Mouse (Mus musculus): Measurements from ENCODE around the gene Gm28557. TPM values are rescaled to one million over a fixed set of nuclear protein-coding genes. Genes with fewer than 3 reads are reported as not detected.

Gm28557 gene
- total and polyA plus RNA-seq, 2 experiments from 2014 or later: 0.60 to 1.3 TPM

DNA sequence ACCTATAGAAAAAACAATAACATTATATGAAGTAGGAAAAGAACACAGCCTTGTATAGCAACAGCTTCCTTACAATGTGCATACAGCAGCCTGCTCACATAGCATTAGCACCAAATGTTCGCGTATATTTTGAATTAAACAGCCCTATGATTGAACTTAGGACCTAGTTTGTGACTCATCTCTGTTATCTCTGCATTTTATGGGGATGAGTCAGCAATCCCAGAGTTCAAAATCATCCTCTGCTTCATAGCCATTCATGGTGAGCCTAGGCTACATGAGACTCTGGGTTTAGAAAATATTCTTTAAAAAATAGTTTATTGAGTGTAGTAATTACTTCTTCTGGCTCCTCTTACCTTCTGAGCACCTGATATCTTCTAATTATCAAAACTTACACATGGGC is 4.9 kb upstream of the Gm28557 start:
- Histone ChIP-seq H3K4me1 (ENCODE audit: control insufficient read depth, insufficient read depth) (peaks cover 3% of the 10 kb centered on the region; the same call in 1 of the 2 replicates), H3K4me2 (ENCODE audit: low read depth, low read length) (no peak overlapping the region), H3K27ac (ENCODE audit: low read depth) (no peak overlapping the region), H3K27me3 (ENCODE audit: control insufficient read depth, insufficient read depth, low read length) (no peaks in the 10 kb centered on the region), H3K36me3 (replicated peaks; ENCODE audit: control insufficient read depth, insufficient read depth, low read length) (no peaks in the 10 kb centered on the region), H3K4me3 (ENCODE audit: low read depth, low read length) (no peak overlapping the region), H3K9me3 (replicated peaks; ENCODE audit: control insufficient read depth, low read length) (no peaks in the 10 kb centered on the region), H3K9ac (replicated peaks; ENCODE audit: low read depth, low read length) (no peak overlapping the region)
- no peak for TF ChIP-seq EP300 (IDR thresholded peaks at IDR 0.05; ENCODE audit: low read depth)
- TF ChIP-seq CTCF (IDR thresholded peaks at IDR 0.05; ENCODE audit: low read depth): no peak
- DNase-seq (ENCODE audit: low spot score) (no peak), ATAC-seq (ENCODE audit: insufficient read depth, low read depth) (no peak)
- WGBS: 71% methylated on average over 2 of the region's 2 CpGs

DNA sequence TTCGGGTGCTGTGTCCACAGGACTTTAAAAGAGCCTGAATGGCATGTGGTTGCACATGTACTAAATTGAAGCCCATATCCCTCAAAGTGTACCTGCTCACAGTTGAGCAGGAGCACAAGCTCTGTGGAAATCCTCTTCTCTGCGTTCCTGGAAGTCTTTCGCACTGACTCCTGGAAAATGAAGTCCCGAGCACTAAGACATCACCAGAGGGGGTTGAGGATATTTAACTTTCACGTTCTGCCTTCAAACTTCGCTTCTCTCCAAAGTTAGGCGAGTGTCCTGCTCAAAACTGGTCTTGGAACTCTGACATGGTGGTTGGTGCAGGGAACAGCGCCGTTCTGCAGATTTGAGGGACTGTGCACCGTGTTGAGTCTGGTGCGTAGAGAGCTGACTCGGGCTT is 3.7 kb upstream of the Gm28557 start:
- no peak overlapping the region for H3K27ac ChIP-seq (ENCODE audit: low read depth)
- peaks cover 10% of the 10 kb centered on the region for H3K4me1 ChIP-seq (ENCODE audit: control insufficient read depth, insufficient read depth)
- ATAC-seq (ENCODE audit: insufficient read depth, low read depth): no peak
- H3K36me3 ChIP-seq (replicated peaks; ENCODE audit: control insufficient read depth, insufficient read depth, low read length): no peaks in the 10 kb centered on the region
- no peaks in the 10 kb centered on the region for H3K27me3 ChIP-seq (ENCODE audit: control insufficient read depth, insufficient read depth, low read length)
- DNase-seq (ENCODE audit: low spot score): no peak
- no peaks in the 10 kb centered on the region for H3K9me3 ChIP-seq (replicated peaks; ENCODE audit: control insufficient read depth, low read length)
- WGBS: 68% methylated on average over 12 of the region's 12 CpGs
- no peak overlapping the region for H3K4me2 ChIP-seq (ENCODE audit: low read depth, low read length)
- no peak overlapping the region for H3K9ac ChIP-seq (replicated peaks; ENCODE audit: low read depth, low read length)
- TF ChIP-seq CTCF (IDR thresholded peaks at IDR 0.05; ENCODE audit: low read depth) (no peak), EP300 (IDR thresholded peaks at IDR 0.05; ENCODE audit: low read depth) (no peak)
- H3K4me3 ChIP-seq (ENCODE audit: low read depth, low read length): no peak overlapping the region

DNA sequence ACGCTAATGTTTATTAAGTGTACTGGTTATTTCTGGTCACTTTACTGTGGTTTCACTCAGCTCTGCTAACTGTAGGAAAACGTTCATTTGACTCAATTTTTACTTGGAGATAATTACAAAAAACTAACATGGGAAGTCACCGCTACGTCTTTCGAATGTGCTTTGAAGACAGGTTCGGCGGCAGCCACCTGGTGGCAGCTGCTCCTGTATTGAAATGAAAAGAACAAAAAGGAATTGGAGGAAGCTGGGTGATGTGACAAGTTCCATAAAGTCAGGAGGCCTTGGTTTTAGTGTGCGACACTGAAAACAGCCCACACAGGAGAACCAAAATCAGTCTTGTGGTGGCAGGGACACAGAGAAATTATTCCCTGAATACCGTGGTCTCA is 410 bp upstream of the Gm28557 start:
- peak overlapping the region; percentile 77 for H3K4me2 ChIP-seq (ENCODE audit: low read depth, low read length)
- ATAC-seq (ENCODE audit: insufficient read depth, low read depth) (peak; percentile 43; the same call in 1 of the 2 replicates), DNase-seq (ENCODE audit: low spot score) (no peak)
- no peak overlapping the region for H3K9ac ChIP-seq (replicated peaks; ENCODE audit: low read depth, low read length)
- TF ChIP-seq CTCF (IDR thresholded peaks at IDR 0.05; ENCODE audit: low read depth): no peak
- TF ChIP-seq EP300 (IDR thresholded peaks at IDR 0.05; ENCODE audit: low read depth): no peak
- H3K36me3 ChIP-seq (replicated peaks; ENCODE audit: control insufficient read depth, insufficient read depth, low read length): 0 out of 2 replicates have a peak, but pooled peaks cover 8% of the 10 kb centered on the region
- H3K27me3 ChIP-seq (ENCODE audit: control insufficient read depth, insufficient read depth, low read length): no peaks in the 10 kb centered on the region
- H3K4me3 ChIP-seq (ENCODE audit: low read depth, low read length): peak overlapping the region; percentile 68
- peaks cover 10% of the 10 kb centered on the region for H3K4me1 ChIP-seq (ENCODE audit: control insufficient read depth, insufficient read depth)
- peak overlapping the region; percentile 12; the same call in 1 of the 2 replicates for H3K27ac ChIP-seq (ENCODE audit: low read depth)
- H3K9me3 ChIP-seq (replicated peaks; ENCODE audit: control insufficient read depth, low read length): no peaks in the 10 kb centered on the region
- WGBS: 4% methylated on average over 9 of the region's 9 CpGs

DNA sequence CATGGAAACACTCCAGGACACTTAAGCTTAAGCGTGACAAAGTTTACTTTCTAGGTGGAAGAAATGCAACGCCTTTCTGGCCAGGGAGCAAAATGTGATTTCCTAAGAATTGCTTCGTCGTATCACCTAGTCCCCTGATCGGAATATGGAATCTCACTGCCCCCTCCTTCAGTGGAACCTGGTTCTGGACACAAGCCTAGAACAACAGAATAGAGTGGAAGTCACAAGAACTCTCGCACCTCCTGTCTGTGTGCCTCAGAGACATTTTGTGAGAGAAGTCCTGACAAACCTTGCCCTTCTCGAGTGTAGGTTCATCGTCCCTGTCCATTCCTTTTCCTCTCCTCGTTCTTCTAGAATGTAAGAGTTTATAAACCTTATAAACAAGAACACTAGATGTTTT is 723 bp downstream of the Gm28557 start:
- ATAC-seq (ENCODE audit: insufficient read depth, low read depth) (no peak), DNase-seq (ENCODE audit: low spot score) (peak; percentile 11)
- peak overlapping the region; percentile 77 for H3K4me2 ChIP-seq (ENCODE audit: low read depth, low read length)
- peak overlapping the region; percentile 69; the same call in 1 of the 2 replicates for H3K9ac ChIP-seq (replicated peaks; ENCODE audit: low read depth, low read length)
- H3K36me3 ChIP-seq (replicated peaks; ENCODE audit: control insufficient read depth, insufficient read depth, low read length): 0 out of 2 replicates have a peak, but pooled peaks cover 8% of the 10 kb centered on the region
- no peaks in the 10 kb centered on the region for H3K9me3 ChIP-seq (replicated peaks; ENCODE audit: control insufficient read depth, low read length)
- peaks cover 10% of the 10 kb centered on the region for H3K4me1 ChIP-seq (ENCODE audit: control insufficient read depth, insufficient read depth)
- WGBS: 48% methylated on average over 9 of the region's 9 CpGs
- H3K27me3 ChIP-seq (ENCODE audit: control insufficient read depth, insufficient read depth, low read length): no peaks in the 10 kb centered on the region
- TF ChIP-seq EP300 (IDR thresholded peaks at IDR 0.05; ENCODE audit: low read depth) (no peak), CTCF (IDR thresholded peaks at IDR 0.05; ENCODE audit: low read depth) (no peak)
- H3K27ac ChIP-seq (ENCODE audit: low read depth): peak overlapping the region; percentile 86
- H3K4me3 ChIP-seq (ENCODE audit: low read depth, low read length): peak overlapping the region; percentile 68

DNA sequence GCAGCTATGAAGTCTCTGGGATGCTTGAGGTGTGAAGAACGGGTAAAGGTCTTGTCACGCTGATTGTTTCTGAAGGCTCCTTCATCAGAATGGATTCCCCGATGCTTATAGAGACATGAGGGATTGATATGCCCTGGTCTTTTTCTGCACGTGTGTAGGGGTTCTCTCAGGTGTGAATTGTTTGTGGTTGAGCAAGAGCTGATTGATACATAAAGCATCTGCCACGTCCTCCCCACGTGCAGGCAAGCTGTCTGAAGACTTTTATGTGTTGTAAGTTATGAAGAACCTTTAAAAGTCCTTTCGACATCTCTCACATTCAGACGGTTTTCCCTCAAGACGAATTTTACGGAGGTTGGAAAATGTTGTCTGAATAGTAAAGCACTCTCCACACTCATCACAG is 10.5 kb downstream of the Gm28557 start, which contains the start of gene Zfp708:
Gene Zfp708 (minus strand): TSS at position 101 of the 400 bp plus-strand sequence.
- no peak for DNase-seq (ENCODE audit: low spot score)
- Histone ChIP-seq H3K9me3 (replicated peaks; ENCODE audit: control insufficient read depth, low read length) (no peaks in the 10 kb centered on the region), H3K36me3 (replicated peaks; ENCODE audit: control insufficient read depth, insufficient read depth, low read length) (peaks cover 7% of the 10 kb centered on the region; the same call in 1 of the 2 replicates), H3K4me2 (ENCODE audit: low read depth, low read length) (no peak within 1 kb of the TSS), H3K4me1 (ENCODE audit: control insufficient read depth, insufficient read depth) (no peaks in the 10 kb centered on the region), H3K27me3 (ENCODE audit: control insufficient read depth, insufficient read depth, low read length) (no peaks in the 10 kb centered on the region), H3K9ac (replicated peaks; ENCODE audit: low read depth, low read length) (no peak within 1 kb of the TSS), H3K4me3 (ENCODE audit: low read depth, low read length) (no peak within 1 kb of the TSS), H3K27ac (ENCODE audit: low read depth) (no peak within 1 kb of the TSS)
- no peak for TF ChIP-seq EP300 (IDR thresholded peaks at IDR 0.05; ENCODE audit: low read depth)
- 84% methylated on average over 10 of the region's 10 CpGs for WGBS
- ATAC-seq (ENCODE audit: insufficient read depth, low read depth): no peak

DNA sequence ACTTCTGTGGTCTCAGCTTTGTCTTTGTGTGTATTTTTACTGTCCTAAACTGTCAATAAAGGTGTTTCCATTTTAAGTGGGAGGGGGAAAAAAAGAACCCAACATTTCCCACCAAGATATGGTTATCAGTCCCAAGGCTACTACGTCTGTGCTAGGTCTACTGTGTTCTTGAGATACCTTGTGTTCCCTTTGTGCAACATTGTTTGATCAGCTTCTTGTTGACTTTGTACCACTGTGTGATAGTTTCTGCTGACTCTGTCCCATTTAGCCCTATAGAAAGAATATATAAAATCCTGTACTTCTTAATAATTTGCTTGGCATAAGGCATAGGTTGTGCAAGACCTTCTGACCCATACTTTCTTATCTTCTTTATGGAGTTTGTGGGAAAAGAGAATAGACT is 18.2 kb downstream of the Gm28557 start:
- H3K9me3 ChIP-seq (replicated peaks; ENCODE audit: control insufficient read depth, low read length): no peaks in the 10 kb centered on the region
- DNase-seq (ENCODE audit: low spot score): no peak
- H3K9ac ChIP-seq (replicated peaks; ENCODE audit: low read depth, low read length): no peak overlapping the region
- ATAC-seq (ENCODE audit: insufficient read depth, low read depth): no peak
- H3K36me3 ChIP-seq (replicated peaks; ENCODE audit: control insufficient read depth, insufficient read depth, low read length): no peaks in the 10 kb centered on the region
- H3K27ac ChIP-seq (ENCODE audit: low read depth): no peak overlapping the region
- no peak for TF ChIP-seq EP300 (IDR thresholded peaks at IDR 0.05; ENCODE audit: low read depth)
- TF ChIP-seq CTCF (IDR thresholded peaks at IDR 0.05; ENCODE audit: low read depth): no peak
- H3K4me1 ChIP-seq (ENCODE audit: control insufficient read depth, insufficient read depth): no peaks in the 10 kb centered on the region
- H3K4me2 ChIP-seq (ENCODE audit: low read depth, low read length): no peak overlapping the region
- H3K4me3 ChIP-seq (ENCODE audit: low read depth, low read length): no peak overlapping the region
- WGBS: 67% methylated on average over 1 of the region's 1 CpGs
- no peaks in the 10 kb centered on the region for H3K27me3 ChIP-seq (ENCODE audit: control insufficient read depth, insufficient read depth, low read length)

Data from heart, postnatal 0 days (tissue).